Mouse (Mus musculus) midbrain, postnatal 0 days (tissue): ENCODE data around the gene Oscp1. TPM values are rescaled to one million over a fixed set of nuclear protein-coding genes. Genes with fewer than 3 reads are reported as not detected.

Source experiments
- ATAC-seq: fragments of 200-750 bp; cut with Nextera tagmentation; 2 replicates; pipeline ENCODE4 v1.8.0; 2017; ENCODE audit warnings: moderate number of reproducible peaks, mild to moderate bottlenecking, moderate TSS enrichment, moderate library complexity; ENCODE audit not compliant: low FRiP score
- DNase-seq: peaks from one replicate; pipeline ENCODE4 v3.0.0-alpha.2; 2015; ENCODE audit warnings: low spot score
- H3K27ac ChIP-seq: fragments of 300-500 bp; sonication (generic); 2 replicates; pipeline ENCODE4 v1.5.1; 2014; ENCODE audit warnings: low read depth, mild to moderate bottlenecking, low read length, mixed read lengths
- H3K27me3 ChIP-seq: fragments of 300-500 bp; sonication (generic); 2 replicates; pipeline ENCODE4 v1.6.1; 2014; ENCODE audit warnings: low read length, control low read depth, mixed read lengths; ENCODE audit not compliant: insufficient read depth
- H3K36me3 ChIP-seq: fragments of 300-500 bp; sonication (generic); 2 replicates; pipeline ENCODE4 v1.6.1; 2014; ENCODE audit warnings: low read length, control low read depth, mixed read lengths; ENCODE audit not compliant: insufficient read depth
- H3K4me1 ChIP-seq: fragments of 300-500 bp; sonication (generic); 2 replicates; pipeline ENCODE4 v1.6.1; 2014; ENCODE audit warnings: mild to moderate bottlenecking, control low read depth, antibody characterized with exemption, low read length, mixed read lengths; ENCODE audit not compliant: insufficient read depth
- H3K4me2 ChIP-seq: fragments of 300-500 bp; sonication (generic); 2 replicates; pipeline ENCODE4 v1.6.1; 2014; ENCODE audit warnings: low read depth, mild to moderate bottlenecking, low read length, mixed read lengths; ENCODE audit not compliant: poor library complexity, severe bottlenecking
- H3K4me3 ChIP-seq: fragments of 300-500 bp; sonication (generic); 2 replicates; pipeline ENCODE4 v1.5.1; 2014; ENCODE audit warnings: low read depth, mild to moderate bottlenecking, low read length, moderate library complexity
- H3K9ac ChIP-seq: fragments of 300-500 bp; sonication (generic); replicated peaks from 2 replicates; pipeline ENCODE4 v1.6.1; 2014; ENCODE audit warnings: mild to moderate bottlenecking, low read length, moderate library complexity, mixed read lengths; ENCODE audit not compliant: poor library complexity, severe bottlenecking
- H3K9me3 ChIP-seq: fragments of 300-500 bp; sonication (generic); 2 replicates; pipeline ENCODE4 v1.6.1; 2016; ENCODE audit warnings: low read length, control low read depth
- CTCF ChIP-seq: IDR thresholded peaks from 2 replicates; pipeline ENCODE4 v1.5.1; 2016; ENCODE audit warnings: antibody characterized with exemption, mild to moderate bottlenecking
- WGBS: fragments of 180-500 bp; shearing (Covaris S2); extraction: QIAGEN DNeasy Blood & Tissue Kit; methylation state at CpG from one replicate; pipeline ENCODE4 v1.1.7; 2014; 5-methylcytosine and 5-hydroxymethylcytosine counted together
- polyA plus RNA-seq: library from polyadenylated mRNA; unstranded; fragments of >200 nt; fragmentation: Nextera tagmentation; extraction: Ambion mirVana; gene quantifications from 2 replicates; pipeline ENCODE4 v1.2.1, GENCODE M21; 2015
- total RNA-seq: library from RNA; depleted of rRNA; stranded (reverse); fragments of >200 nt; gene quantifications from 2 replicates; pipeline ENCODE4 v1.2.3, GENCODE M21; 2014; rRNA removed

Oscp1 gene
- total and polyA plus RNA-seq, 2 experiments from 2014 or later, result 34.3 to 47.7 TPM

DNA sequence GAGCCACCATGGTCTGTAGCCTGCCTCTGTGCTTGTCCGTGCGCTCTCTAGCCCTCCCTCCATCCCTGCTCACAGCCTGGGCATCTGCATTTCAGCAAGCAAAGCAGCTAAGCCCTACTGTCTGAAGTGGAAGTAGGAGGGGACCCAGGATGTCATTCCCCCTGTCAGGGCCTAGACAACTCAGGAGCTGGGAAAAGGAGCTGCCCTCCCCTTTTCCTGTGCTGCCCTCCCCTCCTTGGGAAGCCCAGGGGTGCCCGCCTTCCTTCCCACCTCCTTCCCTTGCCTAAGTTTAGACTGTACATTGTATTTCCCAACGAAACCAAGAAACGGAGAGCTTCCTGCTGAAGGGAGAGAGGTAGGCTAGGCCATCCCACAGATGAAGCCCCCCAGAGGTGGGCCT lies 82.7 kb downstream of the Oscp1 start:
- no peak for ATAC-seq
- no peak overlapping the region for H3K4me2 ChIP-seq
- no peaks in the 10 kb centered on the region for H3K9me3 ChIP-seq
- H3K27ac ChIP-seq, result no peak overlapping the region
- no peak overlapping the region for H3K4me3 ChIP-seq
- TF ChIP-seq CTCF, result no peak
- WGBS, result 77% methylated on average over 5 of the region's 5 CpGs
- no peaks in the 10 kb centered on the region for H3K27me3 ChIP-seq
- peaks cover 36% of the 10 kb centered on the region for H3K36me3 ChIP-seq
- no peaks in the 10 kb centered on the region for H3K4me1 ChIP-seq
- DNase-seq, result no peak
- H3K9ac ChIP-seq, result no peak overlapping the region

Other genes starting within 250 kb of the Oscp1 start
- 0.24 and 2.2 TPM in 2 replicates for gene Csf3r, start 34.0 kb upstream of the Oscp1 start, total RNA-seq
- gene Csf3r, start 34.0 kb upstream of the Oscp1 start, polyA plus RNA-seq, result 0.34 and 0.60 TPM in 2 replicates
- gene Mrps15, start 11.6 kb upstream of the Oscp1 start, total RNA-seq, result 53.8 and 73.2 TPM in 2 replicates
- 137 and 151 TPM in 2 replicates for gene Mrps15, start 11.6 kb upstream of the Oscp1 start, polyA plus RNA-seq
- gene Lsm10, start 38.1 kb downstream of the Oscp1 start, total RNA-seq, result 27.0 and 28.6 TPM in 2 replicates
- 47.7 and 49.3 TPM in 2 replicates for gene Lsm10, start 38.1 kb downstream of the Oscp1 start, polyA plus RNA-seq
- 18.0 and 21.2 TPM in 2 replicates for gene Stk40, start 45.4 kb downstream of the Oscp1 start, total RNA-seq
- gene Stk40, start 45.4 kb downstream of the Oscp1 start, polyA plus RNA-seq, result 16.9 and 17.4 TPM in 2 replicates
- 8.5 and 12.3 TPM in 2 replicates for gene Eva1b, start 89.2 kb downstream of the Oscp1 start, total RNA-seq
- 9.1 and 10.6 TPM in 2 replicates for gene Eva1b, start 89.2 kb downstream of the Oscp1 start, polyA plus RNA-seq
- 0.19 and 2.7 TPM in 2 replicates for gene Sh3d21, start 104.9 kb downstream of the Oscp1 start, total RNA-seq
- 2.6 and 2.9 TPM in 2 replicates for gene Sh3d21, start 104.9 kb downstream of the Oscp1 start, polyA plus RNA-seq
- gene Thrap3, start 144.2 kb downstream of the Oscp1 start, total RNA-seq, result 119 and 162 TPM in 2 replicates
- 81.6 and 94.8 TPM in 2 replicates for gene Thrap3, start 144.2 kb downstream of the Oscp1 start, polyA plus RNA-seq
- gene Map7d1, start 197.8 kb downstream of the Oscp1 start, total RNA-seq, result 106 and 124 TPM in 2 replicates
- gene Map7d1, start 197.8 kb downstream of the Oscp1 start, polyA plus RNA-seq, result 56.9 and 61.2 TPM in 2 replicates
- 121 and 122 TPM in 2 replicates for gene Trappc3, start 203.8 kb downstream of the Oscp1 start, total RNA-seq
- gene Trappc3, start 203.8 kb downstream of the Oscp1 start, polyA plus RNA-seq, result 173 and 186 TPM in 2 replicates
- gene Col8a2, start 228.2 kb downstream of the Oscp1 start, total RNA-seq, result 8.3 and 11.0 TPM in 2 replicates
- gene Col8a2, start 228.2 kb downstream of the Oscp1 start, polyA plus RNA-seq, result 1.3 TPM in 2 replicates